10 mouse cellular contexts compared by ENCODE assay signal in the genomic region with DNA sequence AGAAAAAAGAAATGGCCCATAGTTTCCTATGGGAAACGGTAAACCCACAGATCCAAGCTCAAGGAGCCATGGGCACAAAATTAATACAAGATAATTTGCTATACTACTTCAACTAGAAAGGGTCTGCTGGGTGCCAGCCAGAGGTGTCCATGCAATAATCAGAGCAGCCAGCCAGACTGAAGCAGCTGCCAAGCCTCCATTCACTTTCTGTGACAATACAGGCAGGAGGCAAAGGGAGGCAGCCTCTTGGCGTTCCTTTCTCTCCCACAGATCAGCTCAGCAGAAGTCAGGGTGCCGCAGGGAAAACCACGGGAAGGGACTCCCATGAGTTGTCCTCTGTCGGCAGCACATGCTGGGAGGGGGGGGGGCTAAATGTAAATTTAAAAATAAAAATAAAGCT. TPM values are rescaled to one million over a fixed set of nuclear protein-coding genes. Genes with fewer than 3 reads are reported as not detected.
DNase-seq lines count a peak whose midpoint lies in the region; ATAC-seq and TF ChIP-seq lines count a peak whose summit lies in the region.
"Had no signal": no experiment of that assay in that cellular context is flagged by ENCODE, and none has a peak within 500 bp of the region (broad histone marks: within the 10 kb centered on the region; RNA-seq: fewer than 3 reads in every experiment).

No protein-coding gene starts in this region.

- no peak for TF ChIP-seq CTCF in kidney, adult 2 months (conservative IDR thresholded peaks at IDR 0.05; ENCODE audit: insufficient read depth, insufficient read length, low read depth, low read length)

- H3K4me2 ChIP-seq in kidney, embryonic 16.5 days (replicated peaks; ENCODE audit: low read depth, low read length): no peak overlapping the region
- no peak overlapping the region for H3K4me2 ChIP-seq in neural tube, embryonic 15.5 days
- H3K4me2 ChIP-seq: intestine, embryonic 15.5 days; limb, embryonic 13.5 days had no signal

- DNase-seq in kidney, adult 2 months: peak; percentile 49
- peak; percentile 37 for DNase-seq in right cerebral cortex, postnatal 4 days
- no peak for DNase-seq in right cerebral cortex, adult 2 months (ENCODE audit: low spot score in 2 of 2)
- DNase-seq in kidney, postnatal 4 days: peak; percentile 44 to 55
- DNase-seq in thymus, postnatal 25 days: peak; percentile 48
- DNase-seq in urinary bladder, postnatal 14 days (ENCODE audit: low spot score): no peak

- H3K4me3 ChIP-seq in kidney, adult 2 months (ENCODE audit: insufficient read depth, low read depth, low read length): no peak overlapping the region
- H3K4me3 ChIP-seq in kidney, embryonic 16.5 days (ENCODE audit: low read length): no peak overlapping the region
- H3K4me3 ChIP-seq in neural tube, embryonic 15.5 days (replicated peaks): no peak overlapping the region
- H3K4me3 ChIP-seq: intestine, embryonic 15.5 days; limb, embryonic 13.5 days had no signal

- no peaks in the 10 kb centered on the region for H3K27me3 ChIP-seq in kidney, adult 2 months (replicated peaks; ENCODE audit: control insufficient read depth, insufficient read depth, low read length)
- no peaks in the 10 kb centered on the region for H3K27me3 ChIP-seq in kidney, embryonic 16.5 days (ENCODE audit: insufficient read depth, low read length)
- H3K27me3 ChIP-seq in neural tube, embryonic 15.5 days (replicated peaks): no peaks in the 10 kb centered on the region
- H3K27me3 ChIP-seq: intestine, embryonic 15.5 days; limb, embryonic 13.5 days had no signal

- no peak for TF ChIP-seq POLR2A in kidney, adult 2 months (IDR thresholded peaks at IDR 0.05; ENCODE audit: low read depth, low read length)

- no peaks in the 10 kb centered on the region for H3K9me3 ChIP-seq in kidney, embryonic 16.5 days (ENCODE audit: low read length)
- H3K9me3 ChIP-seq in neural tube, embryonic 15.5 days (replicated peaks): no peaks in the 10 kb centered on the region
- H3K9me3 ChIP-seq: intestine, embryonic 15.5 days; limb, embryonic 13.5 days had no signal

- H3K36me3 ChIP-seq in kidney, adult 2 months (ENCODE audit: control insufficient read depth, insufficient read depth, low read length): no peaks in the 10 kb centered on the region
- H3K36me3 ChIP-seq in kidney, embryonic 16.5 days (ENCODE audit: insufficient read depth, low read length): no peaks in the 10 kb centered on the region
- no peaks in the 10 kb centered on the region for H3K36me3 ChIP-seq in neural tube, embryonic 15.5 days
- H3K36me3 ChIP-seq: intestine, embryonic 15.5 days; limb, embryonic 13.5 days had no signal

- no peak for ATAC-seq in kidney, embryonic 16.5 days (ENCODE audit: low FRiP score, low TSS enrichment)
- ATAC-seq in neural tube, embryonic 15.5 days (ENCODE audit: low FRiP score): no peak
- ATAC-seq: intestine, embryonic 15.5 days had no signal

- no peak overlapping the region for H3K9ac ChIP-seq in kidney, embryonic 16.5 days (replicated peaks; ENCODE audit: low read length)
- no peak overlapping the region for H3K9ac ChIP-seq in neural tube, embryonic 15.5 days (replicated peaks)
- H3K9ac ChIP-seq: intestine, embryonic 15.5 days; limb, embryonic 13.5 days had no signal

- peaks cover 8% of the 10 kb centered on the region; the same call in 1 of the 2 replicates for H3K4me1 ChIP-seq in kidney, adult 2 months (ENCODE audit: control insufficient read depth, insufficient read depth, low read length)
- peaks cover 6% of the 10 kb centered on the region; the same call in 1 of the 2 replicates for H3K4me1 ChIP-seq in kidney, embryonic 16.5 days (ENCODE audit: insufficient read depth, low read length)
- peaks cover 11% of the 10 kb centered on the region for H3K4me1 ChIP-seq in neural tube, embryonic 15.5 days
- H3K4me1 ChIP-seq: intestine, embryonic 15.5 days; limb, embryonic 13.5 days had no signal

- no peak overlapping the region for H3K27ac ChIP-seq in kidney, adult 2 months (ENCODE audit: insufficient read depth, low read depth, low read length)
- H3K27ac ChIP-seq in kidney, embryonic 16.5 days (ENCODE audit: low read length): no peak overlapping the region
- H3K27ac ChIP-seq in neural tube, embryonic 15.5 days (replicated peaks): no peak overlapping the region
- H3K27ac ChIP-seq: intestine, embryonic 15.5 days; limb, embryonic 13.5 days had no signal

- 45% methylated on average over 5 of the region's 5 CpGs for WGBS in kidney, adult 2 months
- 41% methylated on average over 5 of the region's 5 CpGs for WGBS in kidney, embryonic 16.5 days
- 34% methylated on average over 5 of the region's 5 CpGs for WGBS in neural tube, embryonic 15.5 days

RNA-seq across cellular contexts. Expression of gene Ifnar1, which starts 26.1 kb away (rescaled TPM):
- polyA plus RNA-seq in kidney, adult 2 months (2012; rRNA removed): 20.8 and 22.2 TPM in 2 replicates
- polyA plus RNA-seq in kidney, embryonic 16.5 days (2015; fragmentation: Nextera tagmentation; extraction: Ambion mirVana): 67.3 and 71.8 TPM in 2 replicates
- polyA plus RNA-seq in neural tube, embryonic 15.5 days (2015; fragmentation: Nextera tagmentation; extraction: Ambion mirVana): 45.3 and 46.8 TPM in 2 replicates

RNA-seq across cellular contexts. Expression of gene Il10rb, which starts 53.0 kb away (rescaled TPM):
- polyA plus RNA-seq in kidney, adult 2 months (2012; rRNA removed): 65.8 and 66.0 TPM in 2 replicates
- 38.8 and 45.1 TPM in 2 replicates for polyA plus RNA-seq in kidney, embryonic 16.5 days (2015; fragmentation: Nextera tagmentation; extraction: Ambion mirVana)
- polyA plus RNA-seq in neural tube, embryonic 15.5 days (2015; fragmentation: Nextera tagmentation; extraction: Ambion mirVana): 14.4 and 26.5 TPM in 2 replicates

Comparison
In these comparisons a context has a peak if more than half of its experiments do, and no peak if none do; other contexts are left out.
1. DNase-seq: peak in kidney, adult 2 months (single experiment), right cerebral cortex, postnatal 4 days (single experiment), kidney, postnatal 4 days (2 of 2) and thymus, postnatal 25 days (single experiment); none in right cerebral cortex, adult 2 months (0 of 2) and urinary bladder, postnatal 14 days (single experiment).